Mouse (Mus musculus) liver, adult 2 months (tissue): ENCODE results near the gene Nfkbib.

Experiments used
- CTCF ChIP-seq: fragments of 200-500 bp; IDR thresholded peaks from 2 replicates; pipeline ENCODE4 v1.5.1; 2011; ENCODE audit warnings: low read depth, low read length, control low read depth
- POLR2A ChIP-seq: fragments of 200-500 bp; IDR thresholded peaks from 2 replicates; pipeline ENCODE4 v1.6.1; 2011; ENCODE audit warnings: low read length, control low read depth; ENCODE audit not compliant: insufficient read depth; ENCODE audit errors: extremely low read depth

GRCm38 (mm10) chr7:28789235-28789634 lies 21.9 kb upstream of the Nfkbib start:
- TF ChIP-seq CTCF (no peak), POLR2A (no peak)
